Mouse (Mus musculus) macrophage (primary cell): ENCODE results near the gene Bahd1. TPM values are rescaled to one million over a fixed set of nuclear protein-coding genes. Genes with fewer than 3 reads are reported as not detected.

Source experiments
- polyA plus RNA-seq: library from polyadenylated mRNA; stranded (reverse); fragments of 250-400 nt; gene quantifications from 3 replicates; pipeline ENCODE4 v1.2.4, GENCODE M21; 2018; ENCODE audit warnings: inconsistent platforms

The Bahd1 gene
- polyA plus RNA-seq, 1 experiment from 2014 or later, result 20.7 TPM

Other genes with a start within 250 kb of the Bahd1 start
- not detected in 3 replicates for gene Pak6, start 237.1 kb upstream of the Bahd1 start, polyA plus RNA-seq
- gene Ankrd63, start 196.4 kb upstream of the Bahd1 start, polyA plus RNA-seq, result not detected in 3 replicates
- gene Plcb2, start 171.9 kb upstream of the Bahd1 start, polyA plus RNA-seq, result 9.8 to 23.1 TPM (median 22.2 TPM) in 3 replicates
- gene Inafm2, start 154.6 kb upstream of the Bahd1 start, polyA plus RNA-seq, result 5.4 to 9.2 TPM (median 8.2 TPM) in 3 replicates
- gene Ccdc9b, start 137.7 kb upstream of the Bahd1 start, polyA plus RNA-seq, result 0.11 to 0.33 TPM (median 0.20 TPM) in 3 replicates
- not detected in 3 replicates for gene Phgr1, start 127.6 kb upstream of the Bahd1 start, polyA plus RNA-seq
- not detected in 3 replicates for gene Disp2, start 120.7 kb upstream of the Bahd1 start, polyA plus RNA-seq
- gene Knstrn, start 86.4 kb upstream of the Bahd1 start, polyA plus RNA-seq, result 1.0 to 14.5 TPM (median 7.1 TPM) in 3 replicates
- 20.1 to 26.7 TPM (median 23.1 TPM) in 3 replicates for gene Ivd, start 38.4 kb upstream of the Bahd1 start, polyA plus RNA-seq
- gene Chst14, start 26.1 kb downstream of the Bahd1 start, polyA plus RNA-seq, result 17.8 to 32.1 TPM (median 29.0 TPM) in 3 replicates
- 22.4 to 25.3 TPM (median 25.0 TPM) in 3 replicates for gene Ccdc32, start 129.0 kb downstream of the Bahd1 start, polyA plus RNA-seq
- gene Rpusd2, start 134.4 kb downstream of the Bahd1 start, polyA plus RNA-seq, result 1.7 to 3.6 TPM (median 2.4 TPM) in 3 replicates
- gene Knl1, start 146.7 kb downstream of the Bahd1 start, polyA plus RNA-seq, result 0.27 to 2.3 TPM (median 1.2 TPM) in 3 replicates
- gene Rad51, start 212.4 kb downstream of the Bahd1 start, polyA plus RNA-seq, result 0.33 to 11.7 TPM (median 3.7 TPM) in 3 replicates